Mouse (Mus musculus) liver, embryonic 14.5 days (tissue): ENCODE results near the gene Tmed2.

ENCODE experiments used
- CTCF ChIP-seq: IDR thresholded peaks from 2 replicates; pipeline ENCODE4 v1.5.1; 2016; ENCODE audit warnings: antibody characterized with exemption, low read depth, control low read depth
- EP300 ChIP-seq: IDR thresholded peaks from 2 replicates; pipeline ENCODE4 v1.6.1; 2016; ENCODE audit warnings: antibody characterized with exemption, low read depth

- TF ChIP-seq CTCF (peak; percentile 61), EP300 (peak; percentile 59)
Observed at GRCm38 (mm10) chr5:124540383-124540786, at the start of gene Tmed2.
